ENCODE assay signal across 8 mouse cellular contexts in the genomic region with DNA sequence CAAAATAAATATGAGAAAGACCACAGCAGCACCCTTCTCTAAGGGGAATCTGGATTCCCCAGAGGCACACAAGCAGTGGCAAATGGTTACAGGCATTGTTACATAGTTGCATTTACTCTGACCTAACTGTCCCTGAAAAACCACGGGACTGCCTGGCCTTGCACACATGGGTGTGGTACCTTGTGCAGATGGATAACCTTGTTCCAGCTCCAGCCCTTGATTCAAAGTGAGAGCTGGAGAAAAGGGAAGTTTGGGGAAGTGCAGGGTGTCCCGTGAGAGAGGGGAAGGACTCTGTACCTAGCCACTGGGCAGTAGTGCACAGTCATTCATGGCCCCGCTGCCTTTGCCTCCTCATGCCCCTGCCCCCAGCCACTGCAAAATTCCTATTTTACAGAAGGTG. TPM values are rescaled to one million over a fixed set of nuclear protein-coding genes. Genes with fewer than 3 reads are reported as not detected.
DNase-seq lines count a peak whose midpoint lies in the region; ATAC-seq and TF ChIP-seq lines count a peak whose summit lies in the region.

No protein-coding gene starts in this region.

- TF ChIP-seq POLR2A in small intestine, adult 2 months (IDR thresholded peaks at IDR 0.05; ENCODE audit: low read depth, low read length): no peak

- H3K36me3 ChIP-seq in forebrain, embryonic 12.5 days (replicated peaks): no peaks in the 10 kb centered on the region
- no peaks in the 10 kb centered on the region for H3K36me3 ChIP-seq in forebrain, embryonic 14.5 days (ENCODE audit: control insufficient read depth, insufficient read depth, low read length)
- no peaks in the 10 kb centered on the region for H3K36me3 ChIP-seq in lung, embryonic 16.5 days (ENCODE audit: control insufficient read depth, insufficient read depth, low read length)
- no peaks in the 10 kb centered on the region for H3K36me3 ChIP-seq in intestine, embryonic 16.5 days (ENCODE audit: control insufficient read depth, insufficient read depth, low read length)
- peaks cover 16% of the 10 kb centered on the region for H3K36me3 ChIP-seq in small intestine, adult 2 months (ENCODE audit: control insufficient read depth, insufficient read depth, low read length)

- no peak for DNase-seq in forebrain, embryonic 14.5 days (ENCODE audit: low spot score)
- no peak for DNase-seq in lung, postnatal 10 days
- DNase-seq in natural killer cell, adult 2 months (ENCODE audit: low spot score in 2 of 2): no peak
- no peak for DNase-seq in left cerebral cortex, postnatal 10 days (ENCODE audit: extremely low spot score in 1 of 2, low spot score in 2 of 2)

- intact Hi-C loops in left cerebral cortex, postnatal 10 days (cut with DNase I): no loop called here

- no peak for ATAC-seq in forebrain, embryonic 12.5 days (ENCODE audit: low FRiP score)
- no peak for ATAC-seq in forebrain, embryonic 14.5 days
- ATAC-seq in lung, embryonic 16.5 days (ENCODE audit: low read depth): no peak
- ATAC-seq in intestine, embryonic 16.5 days: no peak

- TF ChIP-seq CTCF in small intestine, adult 2 months (IDR thresholded peaks at IDR 0.05; ENCODE audit: extremely low read depth, insufficient read length, insufficient replicate concordance, low read depth, low read length): no peak

- H3K4me3 ChIP-seq in forebrain, embryonic 12.5 days (replicated peaks): no peak overlapping the region
- no peak overlapping the region for H3K4me3 ChIP-seq in forebrain, embryonic 14.5 days (ENCODE audit: low read depth, low read length)
- H3K4me3 ChIP-seq in lung, embryonic 16.5 days (ENCODE audit: low read length): peak overlapping the region; percentile 5
- peak overlapping the region; percentile 68 for H3K4me3 ChIP-seq in intestine, embryonic 16.5 days (ENCODE audit: low read length)
- peak overlapping the region; percentile 32; the same call in 1 of the 2 replicates for H3K4me3 ChIP-seq in small intestine, adult 2 months (ENCODE audit: low read depth, low read length)

- peaks cover 39% of the 10 kb centered on the region for H3K4me1 ChIP-seq in forebrain, embryonic 12.5 days
- peaks cover 17% of the 10 kb centered on the region for H3K4me1 ChIP-seq in forebrain, embryonic 14.5 days (ENCODE audit: control insufficient read depth, insufficient read depth, low read length)
- H3K4me1 ChIP-seq in lung, embryonic 16.5 days (replicated peaks; ENCODE audit: control insufficient read depth, insufficient read depth, low read length): peaks cover 55% of the 10 kb centered on the region
- peaks cover 69% of the 10 kb centered on the region for H3K4me1 ChIP-seq in intestine, embryonic 16.5 days (ENCODE audit: control insufficient read depth, insufficient read depth, low read length)
- H3K4me1 ChIP-seq in small intestine, adult 2 months (ENCODE audit: control insufficient read depth, insufficient read depth, insufficient read length, low read length): peaks cover 54% of the 10 kb centered on the region

- H3K9ac ChIP-seq in forebrain, embryonic 12.5 days: no peak overlapping the region
- H3K9ac ChIP-seq in forebrain, embryonic 14.5 days (ENCODE audit: low read length): no peak overlapping the region
- H3K9ac ChIP-seq in lung, embryonic 16.5 days (ENCODE audit: low read length): no peak overlapping the region
- 0 out of 2 replicates have a peak overlapping the region, but pooled peaks have one; percentile 40 for H3K9ac ChIP-seq in intestine, embryonic 16.5 days (ENCODE audit: low read depth, low read length)

- H3K9me3 ChIP-seq in forebrain, embryonic 12.5 days: no peaks in the 10 kb centered on the region
- H3K9me3 ChIP-seq in forebrain, embryonic 14.5 days (replicated peaks; ENCODE audit: control insufficient read depth, low read length): no peaks in the 10 kb centered on the region
- H3K9me3 ChIP-seq in lung, embryonic 16.5 days (ENCODE audit: control insufficient read depth, low read length): no peaks in the 10 kb centered on the region
- no peaks in the 10 kb centered on the region for H3K9me3 ChIP-seq in intestine, embryonic 16.5 days (ENCODE audit: control insufficient read depth, low read length)

- WGBS in forebrain, embryonic 12.5 days: 49% methylated on average over 3 of the region's 3 CpGs
- WGBS in forebrain, embryonic 14.5 days: 49% methylated on average over 3 of the region's 3 CpGs
- WGBS in lung, embryonic 16.5 days: 47% methylated on average over 3 of the region's 3 CpGs
- WGBS in intestine, embryonic 16.5 days: 44% methylated on average over 3 of the region's 3 CpGs
- WGBS in small intestine, adult 2 months: 16% methylated on average over 3 of the region's 3 CpGs

- 0 out of 2 replicates have a peak overlapping the region, but pooled peaks have one; percentile 19 for H3K27ac ChIP-seq in forebrain, embryonic 12.5 days
- H3K27ac ChIP-seq in forebrain, embryonic 14.5 days (ENCODE audit: low read depth, low read length): no peak overlapping the region
- H3K27ac ChIP-seq in lung, embryonic 16.5 days (ENCODE audit: low read length): no peak overlapping the region
- H3K27ac ChIP-seq in intestine, embryonic 16.5 days (ENCODE audit: low read length): peak overlapping the region; percentile 43
- H3K27ac ChIP-seq in small intestine, adult 2 months (ENCODE audit: insufficient read depth, low read depth, low read length): peak overlapping the region; percentile 79

- peaks cover 62% of the 10 kb centered on the region for H3K27me3 ChIP-seq in forebrain, embryonic 12.5 days
- peaks cover 12% of the 10 kb centered on the region; the same call in 1 of the 2 replicates for H3K27me3 ChIP-seq in forebrain, embryonic 14.5 days (replicated peaks; ENCODE audit: control insufficient read depth, insufficient read depth, low read length)
- no peaks in the 10 kb centered on the region for H3K27me3 ChIP-seq in lung, embryonic 16.5 days (ENCODE audit: control insufficient read depth, insufficient read depth, low read depth, low read length)
- 0 out of 2 replicates have a peak, but pooled peaks cover 3% of the 10 kb centered on the region for H3K27me3 ChIP-seq in intestine, embryonic 16.5 days (replicated peaks; ENCODE audit: control insufficient read depth, insufficient read depth, low read length)
- no peaks in the 10 kb centered on the region for H3K27me3 ChIP-seq in small intestine, adult 2 months (ENCODE audit: control insufficient read depth, insufficient read depth, low read length)

- no peak overlapping the region for H3K4me2 ChIP-seq in forebrain, embryonic 12.5 days
- H3K4me2 ChIP-seq in forebrain, embryonic 14.5 days (ENCODE audit: low read length): no peak overlapping the region
- peak overlapping the region; percentile 99 for H3K4me2 ChIP-seq in lung, embryonic 16.5 days (ENCODE audit: low read depth, low read length)
- H3K4me2 ChIP-seq in intestine, embryonic 16.5 days (ENCODE audit: low read depth, low read length): peak overlapping the region; percentile 100

RNA-seq across cellular contexts. Expression of a gene that starts 2.4 kb away (rescaled TPM):
- polyA plus RNA-seq in forebrain, embryonic 12.5 days (2016; fragmentation: Nextera tagmentation; extraction: Ambion mirVana): 21.4 and 24.0 TPM in 2 replicates
- 3.0 and 3.8 TPM in 2 replicates for polyA plus RNA-seq in forebrain, embryonic 14.5 days (2014; fragmentation: Nextera tagmentation; extraction: Ambion mirVana)
- 175 and 183 TPM in 2 replicates for polyA plus RNA-seq in lung, embryonic 16.5 days (2015; fragmentation: Nextera tagmentation; extraction: Ambion mirVana)
- polyA plus RNA-seq in intestine, embryonic 16.5 days (2015; fragmentation: Nextera tagmentation; extraction: Ambion mirVana): 122 and 124 TPM in 2 replicates
- 67.9 and 221 TPM in 2 replicates for polyA plus RNA-seq in small intestine, adult 2 months (2012; rRNA removed)
- 1 to 10 TPM; 3.5 to 4.0 TPM for total RNA-seq in left cerebral cortex, postnatal 10 days (2021)

Comparison
In these comparisons a context has a peak if more than half of its experiments do, and no peak if none do; other contexts are left out.
1. H3K27ac ChIP-seq: peak in forebrain, embryonic 12.5 days (single experiment), intestine, embryonic 16.5 days (single experiment) and small intestine, adult 2 months (single experiment); none in forebrain, embryonic 14.5 days (single experiment) and lung, embryonic 16.5 days (single experiment).
2. H3K4me2 ChIP-seq: peak in lung, embryonic 16.5 days (single experiment) and intestine, embryonic 16.5 days (single experiment); none in forebrain, embryonic 12.5 days (single experiment) and forebrain, embryonic 14.5 days (single experiment).
3. H3K4me3 ChIP-seq: peak in lung, embryonic 16.5 days (single experiment), intestine, embryonic 16.5 days (single experiment) and small intestine, adult 2 months (single experiment); none in forebrain, embryonic 12.5 days (single experiment) and forebrain, embryonic 14.5 days (single experiment).